Mouse (Mus musculus) heart, adult 2 months (tissue): Measurements from ENCODE around the gene Il1rap.

Source experiments
- CTCF ChIP-seq: fragments of 200-600 bp; IDR thresholded peaks from 2 replicates; pipeline ENCODE4 v1.8.1; 2022; ENCODE audit warnings: antibody characterized with exemption, mild to moderate bottlenecking, moderate library complexity
- EP300 ChIP-seq: fragments of 200-500 bp; IDR thresholded peaks from 2 replicates; pipeline ENCODE4 v1.6.1; 2011; ENCODE audit warnings: low read depth, low read length, control low read depth; ENCODE audit not compliant: insufficient read depth
- POLR2A ChIP-seq: fragments of 200-500 bp; IDR thresholded peaks from 2 replicates; pipeline ENCODE4 v1.6.1; 2011; ENCODE audit warnings: mild to moderate bottlenecking, low read depth, low read length, control low read depth; ENCODE audit not compliant: insufficient read depth

DNA sequence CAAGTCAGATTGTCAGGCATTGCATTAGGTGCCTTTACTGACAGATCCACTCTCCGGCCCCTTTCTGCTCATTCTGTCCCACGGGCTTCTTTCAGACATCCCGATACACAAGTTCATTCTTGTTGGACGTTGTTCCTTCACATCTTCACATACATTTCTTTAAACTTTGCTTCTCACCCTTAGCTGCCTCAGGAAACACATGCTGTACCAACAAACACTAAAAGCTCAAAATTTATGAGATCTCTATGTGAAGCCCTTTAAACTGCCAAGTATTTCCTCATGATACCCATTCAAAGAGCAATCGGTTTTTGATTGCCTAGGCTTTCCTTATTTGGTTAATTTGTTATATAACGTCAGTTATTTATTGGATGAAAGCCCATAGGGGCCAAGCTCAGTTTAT is 61.6 kb downstream of the Il1rap start:
- no peak for TF ChIP-seq POLR2A
- TF ChIP-seq CTCF: no peak
- TF ChIP-seq EP300: no peak
